Mouse (Mus musculus) granulocyte monocyte progenitor cell, adult 5-6 weeks (primary cell): Measurements from ENCODE around the gene Gjd3. TPM values are rescaled to one million over a fixed set of nuclear protein-coding genes. Genes with fewer than 3 reads are reported as not detected.
"Not testable (repeated sequence)": the region's sequence is repeated elsewhere in the genome, so short reads cannot be mapped to it uniquely, and the experiment has no call there.

ENCODE experiments used
- ATAC-seq: replicated peaks from 2 replicates; pipeline ENCODE4 v1.8.0; 2016; ENCODE audit warnings: mild to moderate bottlenecking, moderate TSS enrichment, inconsistent platforms; ENCODE audit not compliant: poor library complexity, severe bottlenecking
- total RNA-seq, 2 experiments: library from RNA; stranded (forward) in 1 of 2; stranded (reverse) in 1 of 2; fragments of 200-712, 200-1000 nt in 1 of 2; fragments of >200 nt in 1 of 2; fragmentation: Nextera tagmentation in 1 of 2; gene quantifications; 2 replicates each; pipeline ENCODE4 v1.2.3; 2014 to 2017

Gjd3 gene
- total RNA-seq, 2 experiments from 2014 or later = 1.8 TPM; not detected in 1

GRCm38 (mm10) chr11:98936606-98937409 is 46.0 kb downstream of the Gjd3 start:
- ATAC-seq = no peak

GRCm38 (mm10) chr11:98936170-98936569 is 46.6 kb downstream of the Gjd3 start:
- ATAC-seq = no peak

GRCm38 (mm10) chr11:98935123-98935522 is 47.7 kb downstream of the Gjd3 start:
- ATAC-seq = no peak

GRCm38 (mm10) chr11:98934367-98934766 is 48.4 kb downstream of the Gjd3 start:
- ATAC-seq = no peak

- ATAC-seq = not testable (repeated sequence)
These were observed 49.0 kb downstream of the Gjd3 start for GRCm38 (mm10) chr11:98933847-98934246.

- peak; percentile 41 for ATAC-seq
These were observed 49.7 kb downstream of the Gjd3 start for GRCm38 (mm10) chr11:98933151-98933550.

GRCm38 (mm10) chr11:98932293-98933091 is 50.3 kb downstream of the Gjd3 start:
- ATAC-seq = no peak

Other genes starting within 250 kb of the Gjd3 start
- gene Thra, start 242.4 kb downstream of the Gjd3 start, total RNA-seq (2014; fragmentation: Nextera tagmentation) = 39.3 and 39.5 TPM in 2 replicates
- 23.0 and 24.2 TPM in 2 replicates for gene Thra, start 242.4 kb downstream of the Gjd3 start, total RNA-seq (2017)
- 2.3 and 2.8 TPM in 2 replicates for gene Nr1d1, start 207.7 kb downstream of the Gjd3 start, total RNA-seq (2014; fragmentation: Nextera tagmentation)
- 1.2 TPM in 1 of 2 replicates, not detected in the other for gene Nr1d1, start 207.7 kb downstream of the Gjd3 start, total RNA-seq (2017)
- gene Msl1, start 187.5 kb downstream of the Gjd3 start, total RNA-seq (2014; fragmentation: Nextera tagmentation) = 72.7 and 75.0 TPM in 2 replicates
- 59.8 and 70.1 TPM in 2 replicates for gene Msl1, start 187.5 kb downstream of the Gjd3 start, total RNA-seq (2017)
- gene Casc3, start 178.1 kb downstream of the Gjd3 start, total RNA-seq (2014; fragmentation: Nextera tagmentation) = 46.1 and 46.7 TPM in 2 replicates
- 13.6 and 31.8 TPM in 2 replicates for gene Casc3, start 178.1 kb downstream of the Gjd3 start, total RNA-seq (2017)
- 2.0 TPM in 1 of 2 replicates, not detected in the other for gene Rapgefl1, start 146.2 kb downstream of the Gjd3 start, total RNA-seq (2014; fragmentation: Nextera tagmentation)
- gene Rapgefl1, start 146.2 kb downstream of the Gjd3 start, total RNA-seq (2017) = 0.30 TPM in 1 of 2 replicates, not detected in the other
- gene Wipf2, start 119.4 kb downstream of the Gjd3 start, total RNA-seq (2014; fragmentation: Nextera tagmentation) = 8.6 and 11.4 TPM in 2 replicates
- gene Wipf2, start 119.4 kb downstream of the Gjd3 start, total RNA-seq (2017) = 2.7 and 2.8 TPM in 2 replicates
- gene Cdc6, start 75.2 kb downstream of the Gjd3 start, total RNA-seq (2014; fragmentation: Nextera tagmentation) = 47.8 and 58.8 TPM in 2 replicates
- gene Cdc6, start 75.2 kb downstream of the Gjd3 start, total RNA-seq (2017) = 30.3 and 43.5 TPM in 2 replicates
- gene Rara, start 55.2 kb downstream of the Gjd3 start, total RNA-seq (2014; fragmentation: Nextera tagmentation) = 3.8 and 8.8 TPM in 2 replicates
- 1.9 and 3.1 TPM in 2 replicates for gene Rara, start 55.2 kb downstream of the Gjd3 start, total RNA-seq (2017)
- gene Top2a, start 41.2 kb upstream of the Gjd3 start, total RNA-seq (2014; fragmentation: Nextera tagmentation) = 216 and 220 TPM in 2 replicates
- 674 and 681 TPM in 2 replicates for gene Top2a, start 41.2 kb upstream of the Gjd3 start, total RNA-seq (2017)
- gene Igfbp4, start 58.2 kb upstream of the Gjd3 start, total RNA-seq (2014; fragmentation: Nextera tagmentation) = 236 and 288 TPM in 2 replicates
- gene Igfbp4, start 58.2 kb upstream of the Gjd3 start, total RNA-seq (2017) = 279 and 410 TPM in 2 replicates
- 2.8 and 3.0 TPM in 2 replicates for gene Tns4, start 106.3 kb upstream of the Gjd3 start, total RNA-seq (2014; fragmentation: Nextera tagmentation)
- 0.62 and 3.1 TPM in 2 replicates for gene Tns4, start 106.3 kb upstream of the Gjd3 start, total RNA-seq (2017)
- gene Ccr7, start 172.1 kb upstream of the Gjd3 start, total RNA-seq (2014; fragmentation: Nextera tagmentation) = not detected in 2 replicates
- 0.34 TPM in 1 of 2 replicates, not detected in the other for gene Ccr7, start 172.1 kb upstream of the Gjd3 start, total RNA-seq (2017)
- 91.7 and 118 TPM in 2 replicates for gene Smarce1, start 248.0 kb upstream of the Gjd3 start, total RNA-seq (2014; fragmentation: Nextera tagmentation)
- 256 and 293 TPM in 2 replicates for gene Smarce1, start 248.0 kb upstream of the Gjd3 start, total RNA-seq (2017)